8 mouse cellular contexts compared by ENCODE assay signal in genomic region chr19:36833788-36834531, GRCm38 (mm10). TPM values are rescaled to one million over a fixed set of nuclear protein-coding genes. Genes with fewer than 3 reads are reported as not detected.
A peak's percentile ranks its signal among the peaks of the same experiment; 100 is the strongest.
DNase-seq lines count a peak whose midpoint lies in the region; ATAC-seq and TF ChIP-seq lines count a peak whose summit lies in the region.

Tnks2 (plus strand) TSS chr19:36834232.

- peak within 1 kb of the TSS; percentile 89 for H3K9ac ChIP-seq in MEL (ENCODE audit: control insufficient read depth, low read depth, low read length, poor library complexity, severe bottlenecking)
- H3K9ac ChIP-seq in lung, embryonic 16.5 days (ENCODE audit: low read length): peak within 1 kb of the TSS; percentile 95

- under 1% methylated on average over 72 of the region's 73 CpGs for WGBS in cerebellum, adult 2 months
- under 1% methylated on average over 53 of the region's 73 CpGs for WGBS in lung, embryonic 16.5 days

- DNase-seq in MEL (ENCODE audit: low read depth, low spot score): peak; percentile 98
- DNase-seq in cerebellum, adult 2 months: peak; percentile 97
- DNase-seq in forelimb bud, embryonic 11.5 days (ENCODE audit: low read depth, low spot score): peak; percentile 96
- DNase-seq in layer of hippocampus, adult 9-10 months (ENCODE audit: low spot score): peak; percentile 88
- peak; percentile 98 for DNase-seq in ovary, postnatal 10 days (ENCODE audit: low spot score)
- DNase-seq in thymus, postnatal 10 days (ENCODE audit: low spot score in 2 of 2): peak; percentile 93 to 94

- H3K27ac ChIP-seq in MEL (ENCODE audit: control insufficient read depth, low read depth, low read length): peak within 1 kb of the TSS; percentile 51
- peak within 1 kb of the TSS; percentile 80 for H3K27ac ChIP-seq in cerebellum, adult 2 months (ENCODE audit: insufficient read depth, low read length)
- peak within 1 kb of the TSS; percentile 99 for H3K27ac ChIP-seq in lung, embryonic 16.5 days (ENCODE audit: low read length)

- no peaks in the 10 kb centered on the region for H3K27me3 ChIP-seq in MEL (ENCODE audit: control insufficient read depth in 1 of 2, insufficient read depth in 2 of 2, low read length in 2 of 2)
- no peaks in the 10 kb centered on the region for H3K27me3 ChIP-seq in cerebellum, adult 2 months (ENCODE audit: control insufficient read depth, insufficient read depth, low read length)
- H3K27me3 ChIP-seq in lung, embryonic 16.5 days (ENCODE audit: control insufficient read depth, insufficient read depth, low read depth, low read length): no peaks in the 10 kb centered on the region

- peak within 1 kb of the TSS; percentile 82 for H3K4me2 ChIP-seq in lung, embryonic 16.5 days (ENCODE audit: low read depth, low read length)

- peaks cover 7 to 13% of the 10 kb centered on the region in 2 experiments for H3K36me3 ChIP-seq in MEL (ENCODE audit: control insufficient read depth in 1 of 2, insufficient read depth in 2 of 2, low read length in 2 of 2)
- H3K36me3 ChIP-seq in lung, embryonic 16.5 days (ENCODE audit: control insufficient read depth, insufficient read depth, low read length): peaks cover 2% of the 10 kb centered on the region

- peak within 1 kb of the TSS; percentile 76 to 92 for H3K4me3 ChIP-seq in MEL (ENCODE audit: control insufficient read depth in 1 of 2, insufficient read depth in 1 of 2, low read depth in 2 of 2, low read length in 2 of 2)
- peak within 1 kb of the TSS; percentile 63 for H3K4me3 ChIP-seq in cerebellum, adult 2 months (replicated peaks; ENCODE audit: insufficient read depth, low read depth, low read length)
- peak within 1 kb of the TSS; percentile 67 for H3K4me3 ChIP-seq in lung, embryonic 16.5 days (ENCODE audit: low read length)

- H3K4me1 ChIP-seq in MEL (ENCODE audit: control insufficient read depth in 1 of 2, insufficient read depth in 2 of 2, low read length in 2 of 2): peaks cover 0 to 11% of the 10 kb centered on the region in 2 experiments; a peak in 3 of 4 replicates
- peaks cover 8% of the 10 kb centered on the region; the same call in 1 of the 2 replicates for H3K4me1 ChIP-seq in cerebellum, adult 2 months (ENCODE audit: control insufficient read depth, insufficient read depth, low read length)
- peaks cover 11% of the 10 kb centered on the region for H3K4me1 ChIP-seq in lung, embryonic 16.5 days (replicated peaks; ENCODE audit: control insufficient read depth, insufficient read depth, low read length)

- peak; percentile 89 to 92 for ATAC-seq in hematopoietic stem cell, adult 5-6 weeks (replicated peaks in 1 of 2; ENCODE audit: insufficient read depth in 1 of 2, low FRiP score in 2 of 2, low TSS enrichment in 1 of 2, low read depth in 1 of 2, poor library complexity in 2 of 2, severe bottlenecking in 2 of 2)
- ATAC-seq in lung, embryonic 16.5 days (ENCODE audit: low read depth): peak; percentile 98

- no peak for TF ChIP-seq RAD21 in MEL (IDR thresholded peaks at IDR 0.05; ENCODE audit: low read depth, low read length)

- peaks cover 37% of the 10 kb centered on the region for H3K79me2 ChIP-seq in MEL (ENCODE audit: control insufficient read depth, insufficient read depth, low read length, poor library complexity)

- no peaks in the 10 kb centered on the region for H3K9me3 ChIP-seq in MEL (replicated peaks; ENCODE audit: insufficient read depth, low read length)
- no peaks in the 10 kb centered on the region for H3K9me3 ChIP-seq in lung, embryonic 16.5 days (ENCODE audit: control insufficient read depth, low read length)

- TF ChIP-seq EP300 in MEL (IDR thresholded peaks at IDR 0.05; ENCODE audit: low read depth in 1 of 2, low read length in 2 of 2): no peak

- peak; percentile 89 to 90 for TF ChIP-seq POLR2A in MEL (IDR thresholded peaks at IDR 0.05; ENCODE audit: control insufficient read depth in 1 of 2, insufficient read depth in 1 of 2, low read depth in 1 of 2, low read length in 2 of 2, poor library complexity in 1 of 2)
- TF ChIP-seq POLR2A in cerebellum, adult 2 months (IDR thresholded peaks at IDR 0.05; ENCODE audit: borderline replicate concordance, insufficient read depth, low read length): peak; percentile 79

- no peak for TF ChIP-seq CTCF in MEL (IDR thresholded peaks at IDR 0.05 in 2 of 3, conservative IDR thresholded peaks at IDR 0.05 in 1 of 3; ENCODE audit: control insufficient read depth in 1 of 3, insufficient read depth in 1 of 3, low read depth in 2 of 3, low read length in 3 of 3, poor library complexity in 1 of 3, severe bottlenecking in 1 of 3)
- TF ChIP-seq CTCF in cerebellum, adult 2 months (IDR thresholded peaks at IDR 0.05; ENCODE audit: borderline replicate concordance, insufficient read depth, low read depth, low read length): no peak

TF ChIP-seq in MEL, 35 proteins besides CTCF, POLR2A, EP300 and RAD21:
- peak; percentile 17; the same call in 1 of the 2 replicates for TF ChIP-seq MAZ (IDR thresholded peaks at IDR 0.05; ENCODE audit: low read depth, low read length)
- no peak for TF ChIP-seq JUND (IDR thresholded peaks at IDR 0.05; ENCODE audit: low read depth, low read length)
- TF ChIP-seq POLR2AphosphoS5 (IDR thresholded peaks at IDR 0.05; ENCODE audit: borderline replicate concordance, low read depth, low read length): no peak
- TF ChIP-seq MXI1 (IDR thresholded peaks at IDR 0.05; ENCODE audit: low read depth, low read length): no peak; the same call in none of the 2 replicates
- TF ChIP-seq NRF1 (IDR thresholded peaks at IDR 0.05; ENCODE audit: insufficient read depth, low read depth, low read length, poor library complexity, severe bottlenecking): peak; percentile 96
- TF ChIP-seq USF2 (IDR thresholded peaks at IDR 0.05; ENCODE audit: borderline replicate concordance in 1 of 2, insufficient read depth in 1 of 2, low read depth in 1 of 2, low read length in 2 of 2): no peak
- TF ChIP-seq SMC3 (IDR thresholded peaks at IDR 0.05; ENCODE audit: low read depth, low read length): no peak
- TF ChIP-seq NELFE (IDR thresholded peaks at IDR 0.05; ENCODE audit: low read depth, low read length): peak; percentile 96
- no peak; the same call in none of the 2 replicates for TF ChIP-seq GATA1 (IDR thresholded peaks at IDR 0.05; ENCODE audit: low read depth, low read length)
- TF ChIP-seq KAT2A (conservative IDR thresholded peaks at IDR 0.05; ENCODE audit: low read depth, low read length): no peak; the same call in 1 of the 2 replicates
- peak; percentile 66 for TF ChIP-seq ZMIZ1 (IDR thresholded peaks at IDR 0.05; ENCODE audit: low read depth, low read length)
- TF ChIP-seq ZC3H11A (IDR thresholded peaks at IDR 0.05; ENCODE audit: low read depth, low read length): no peak
- peak; percentile 80 for TF ChIP-seq HCFC1 (IDR thresholded peaks at IDR 0.05; ENCODE audit: low read depth, low read length)
- no peak for TF ChIP-seq E2F4 (IDR thresholded peaks at IDR 0.05; ENCODE audit: borderline replicate concordance, low read depth, low read length)
- TF ChIP-seq TAL1 (IDR thresholded peaks at IDR 0.05; ENCODE audit: low read length): no peak
- TF ChIP-seq TCF12 (IDR thresholded peaks at IDR 0.05; ENCODE audit: low read depth, low read length): peak; percentile 73
- TF ChIP-seq MYB (IDR thresholded peaks at IDR 0.05; ENCODE audit: low read depth, low read length): no peak
- peak; percentile 75 for TF ChIP-seq USF1 (IDR thresholded peaks at IDR 0.05; ENCODE audit: low read depth, low read length)
- TF ChIP-seq ELF1 (IDR thresholded peaks at IDR 0.05; ENCODE audit: low read depth, low read length): peak; percentile 67
- peak; percentile 81 for TF ChIP-seq POLR2AphosphoS2 (IDR thresholded peaks at IDR 0.05; ENCODE audit: low read length)
- no peak for TF ChIP-seq BHLHE40 (IDR thresholded peaks at IDR 0.05; ENCODE audit: borderline replicate concordance, low read depth, low read length)
- peak; percentile 80 for TF ChIP-seq TBP (IDR thresholded peaks at IDR 0.05; ENCODE audit: low read depth, low read length)
- peak; percentile 38; the same call in 1 of the 2 replicates for TF ChIP-seq UBTF (IDR thresholded peaks at IDR 0.05; ENCODE audit: borderline replicate concordance, insufficient read depth, low read depth, low read length)
TF ChIP-seq in MEL: peak in this region for 11.

RNA-seq across cellular contexts. Expression of gene Tnks2, which starts in this region (rescaled TPM):
- 50.2 and 63.1 TPM in 2 replicates for total RNA-seq in MEL (2012; rRNA removed)
- 10 to 100 TPM; 22.3 to 65.0 TPM for polyA plus RNA-seq in MEL (2012; ENCODE audit: insufficient read depth in 1 of 2, insufficient read length in 2 of 2, low read depth in 1 of 2, low replicate concordance in 2 of 2, missing spikeins in 1 of 2)
- polyA plus RNA-seq in cerebellum, adult 2 months (2012; rRNA removed): 52.8 and 56.7 TPM in 2 replicates
- total RNA-seq in hematopoietic stem cell, adult 5-6 weeks (2017): 88.0 and 117 TPM in 2 replicates
- polyA plus RNA-seq in lung, embryonic 16.5 days (2015; fragmentation: Nextera tagmentation; extraction: Ambion mirVana): 24.3 and 31.5 TPM in 2 replicates

Comparison
In these comparisons a context has a peak if more than half of its experiments do, and no peak if none do; other contexts are left out.
1. Peak in every context shown above with its lines: DNase-seq, ATAC-seq, H3K4me3 ChIP-seq and H3K27ac ChIP-seq.